Mouse (Mus musculus): ENCODE results near the gene Nfkbib.

DNA sequence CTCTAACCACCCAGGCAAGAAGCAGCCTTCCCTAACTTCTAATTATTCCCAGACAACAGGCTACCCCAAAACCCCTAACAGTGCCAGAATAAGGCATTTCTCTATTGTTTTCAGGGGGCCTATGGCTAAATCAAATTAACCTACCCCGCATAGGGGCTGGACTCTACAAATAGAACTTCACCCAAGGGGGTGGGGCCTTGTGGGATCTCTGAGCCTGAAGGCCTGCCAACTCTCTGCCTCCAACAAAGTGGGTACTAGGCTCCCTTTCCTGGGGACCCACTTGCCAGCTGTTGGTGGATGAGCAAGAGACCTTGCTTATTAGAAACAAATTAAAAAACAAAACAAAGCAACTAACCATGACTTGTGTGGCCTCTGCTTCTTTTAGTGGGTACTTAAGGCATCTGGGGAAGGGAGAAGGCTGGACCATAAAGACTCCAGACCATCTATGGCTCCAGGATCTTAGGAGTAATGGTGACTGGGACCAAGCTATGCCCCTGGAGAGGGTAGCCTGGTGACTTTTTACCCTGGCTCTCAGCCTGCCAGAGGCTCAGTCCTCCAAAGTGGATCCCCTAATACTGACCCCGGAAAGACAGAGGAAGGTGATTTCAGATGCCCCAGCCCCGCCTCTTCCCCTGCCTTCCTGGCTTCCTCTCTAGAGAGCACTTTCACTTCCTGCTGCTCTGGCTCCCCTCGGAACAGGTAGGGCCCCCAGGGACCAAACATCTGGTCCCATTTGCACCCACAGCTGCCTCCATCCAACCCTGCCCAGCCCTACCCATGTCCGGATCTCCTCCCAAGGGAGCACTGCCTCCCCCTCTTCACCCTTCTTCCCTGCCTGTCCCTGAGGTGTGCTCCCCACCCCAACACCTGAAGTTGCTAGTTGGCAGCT, 21.2 kb upstream of the Nfkbib start, which contains the start of gene Rinl:
- TF ChIP-seq CTCF (IDR thresholded peaks at IDR 0.05; ENCODE audit: borderline replicate concordance, insufficient read depth, low read depth, low read length) (no peak), POLR2A (IDR thresholded peaks at IDR 0.05; ENCODE audit: borderline replicate concordance, insufficient read depth, low read length) (no peak)
